Mouse (Mus musculus) testis, adult 2 months (tissue): ENCODE measurements around the gene Alg9. TPM values are rescaled to one million over a fixed set of nuclear protein-coding genes. Genes with fewer than 3 reads are reported as not detected.

ENCODE experiments used
- H3K27ac ChIP-seq: fragments of 200-500 bp; 2 replicates; pipeline ENCODE4 v1.5.1; 2012; ENCODE audit warnings: low read depth, low read length; ENCODE audit not compliant: control insufficient read depth, insufficient read depth
- H3K27me3 ChIP-seq: fragments of 200-500 bp; 2 replicates; pipeline ENCODE4 v1.6.1; 2012; ENCODE audit warnings: mild to moderate bottlenecking, low read length, moderate library complexity; ENCODE audit not compliant: control insufficient read depth, insufficient read depth
- H3K36me3 ChIP-seq: fragments of 200-500 bp; 2 replicates; pipeline ENCODE4 v1.6.1; 2012; ENCODE audit warnings: mild to moderate bottlenecking, low read length; ENCODE audit not compliant: control insufficient read depth, insufficient read depth
- H3K4me1 ChIP-seq: fragments of 200-500 bp; 2 replicates; pipeline ENCODE4 v1.6.1; 2012; ENCODE audit warnings: low read length; ENCODE audit not compliant: control insufficient read depth, insufficient read depth
- H3K4me3 ChIP-seq: fragments of 200-500 bp; 2 replicates; pipeline ENCODE4 v1.5.1; 2012; ENCODE audit warnings: low read depth, mild to moderate bottlenecking, low read length, moderate library complexity, mixed read lengths; ENCODE audit not compliant: control insufficient read depth
- CTCF ChIP-seq: fragments of 200-500 bp; IDR thresholded peaks from 2 replicates; pipeline ENCODE4 v1.5.1; 2012; ENCODE audit warnings: low read depth, mild to moderate bottlenecking, inconsistent platforms, low read length, moderate library complexity; ENCODE audit not compliant: control insufficient read depth, insufficient read depth, insufficient replicate concordance
- POLR2A ChIP-seq: fragments of 200-500 bp; IDR thresholded peaks from 2 replicates; pipeline ENCODE4 v1.6.1; 2012; ENCODE audit warnings: low read depth, mild to moderate bottlenecking, inconsistent platforms, low read length, moderate library complexity; ENCODE audit not compliant: control insufficient read depth
- polyA plus RNA-seq: library from polyadenylated mRNA; depleted of rRNA; stranded (reverse); fragments of >200 nt; gene quantifications from 2 replicates; pipeline ENCODE4 v1.2.3, GENCODE M21; 2012

Gene Alg9
- polyA plus RNA-seq, 1 experiment = 40.0 TPM

DNA sequence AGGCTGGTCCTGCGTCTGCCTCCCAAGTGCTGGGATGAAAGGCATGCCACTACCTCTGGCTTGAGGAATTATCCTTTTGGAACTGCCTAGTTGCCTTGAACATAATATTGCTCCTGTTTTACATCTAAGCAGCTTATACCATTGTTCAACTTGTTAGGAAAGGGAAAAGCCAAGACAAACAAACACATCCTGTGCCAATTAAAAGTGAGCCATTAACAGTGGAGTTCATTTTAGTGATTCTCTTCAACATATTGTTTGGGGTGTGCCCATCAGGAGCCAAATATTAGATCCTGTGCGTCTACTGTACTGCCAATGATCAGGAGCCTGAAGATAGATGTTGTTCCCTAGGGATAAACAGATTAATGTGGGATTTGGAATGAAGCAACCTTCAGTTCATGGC, 107.4 kb downstream of the Alg9 start:
- no peak overlapping the region for H3K4me3 ChIP-seq
- no peak for TF ChIP-seq POLR2A
- no peak for TF ChIP-seq CTCF
- H3K36me3 ChIP-seq = peaks cover 7% of the 10 kb centered on the region
- H3K4me1 ChIP-seq = no peaks in the 10 kb centered on the region
- H3K27ac ChIP-seq = no peak overlapping the region
- H3K27me3 ChIP-seq = no peaks in the 10 kb centered on the region

DNA sequence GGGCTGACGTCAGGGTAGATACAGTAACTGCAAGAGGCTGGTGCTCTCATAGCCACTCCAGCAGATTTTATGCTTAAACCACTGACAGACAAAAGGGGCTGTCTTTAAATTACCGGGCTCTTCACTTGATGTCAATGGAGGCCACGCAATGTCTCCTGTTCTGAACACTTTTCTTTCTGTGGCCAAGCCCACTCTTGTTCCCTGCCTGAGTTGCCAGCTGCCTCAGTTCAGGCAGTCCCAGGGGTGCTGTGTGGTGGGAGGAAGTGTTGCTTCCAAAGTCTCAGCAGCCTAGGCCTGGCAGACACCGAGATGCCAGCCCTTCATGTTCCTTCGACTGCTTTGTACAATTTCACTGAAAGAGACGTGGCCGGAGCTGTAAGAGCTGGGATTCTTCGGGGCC, 109.3 kb downstream of the Alg9 start:
- no peaks in the 10 kb centered on the region for H3K27me3 ChIP-seq
- no peaks in the 10 kb centered on the region for H3K4me1 ChIP-seq
- TF ChIP-seq POLR2A (no peak), CTCF (no peak)
- no peak overlapping the region for H3K27ac ChIP-seq
- peaks cover 4% of the 10 kb centered on the region for H3K36me3 ChIP-seq
- H3K4me3 ChIP-seq = no peak overlapping the region

DNA sequence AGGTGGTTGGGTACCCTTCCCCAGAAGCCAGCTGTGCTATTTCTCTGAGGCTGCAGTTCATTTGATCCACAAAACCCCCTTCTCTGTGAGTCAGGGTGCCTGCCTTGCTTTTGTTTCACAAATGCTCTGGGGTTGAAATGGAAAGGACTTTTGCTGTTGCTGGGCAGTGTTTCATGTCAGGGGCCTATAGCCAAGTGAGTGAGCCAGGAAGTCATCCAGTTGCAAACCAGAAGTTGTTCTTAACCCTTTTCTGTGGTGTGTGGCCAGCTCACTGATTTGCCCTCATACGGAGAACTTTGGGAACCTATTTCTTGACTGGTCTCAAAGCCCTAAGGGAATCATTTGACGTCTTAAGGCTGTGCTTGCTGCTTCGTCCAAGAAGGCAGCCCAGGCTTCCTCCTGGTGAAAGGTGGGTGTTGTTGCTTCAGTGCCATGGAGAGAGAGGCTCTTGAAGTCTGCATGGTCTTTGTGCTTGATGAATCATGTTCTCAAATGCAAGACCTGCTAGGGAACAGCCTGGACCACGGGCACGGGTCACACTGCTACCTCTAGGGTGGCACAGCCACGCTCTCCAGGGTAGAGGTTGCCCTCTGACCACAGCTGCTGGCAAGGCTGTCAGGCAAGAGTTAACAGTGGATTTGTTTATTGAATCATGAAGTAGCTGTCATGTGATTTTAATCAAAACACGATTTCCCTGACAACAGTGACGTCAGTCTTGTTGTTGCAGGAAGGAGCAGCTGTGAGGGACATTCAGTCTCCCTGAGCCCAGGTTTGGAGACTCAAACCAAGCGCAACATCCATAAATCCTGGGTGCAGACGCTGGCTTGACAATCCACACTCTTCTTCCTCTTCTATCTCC, 110.2 kb downstream of the Alg9 start:
- TF ChIP-seq POLR2A = no peak
- TF ChIP-seq CTCF = no peak
- H3K27ac ChIP-seq = no peak overlapping the region
- H3K4me1 ChIP-seq = no peaks in the 10 kb centered on the region
- H3K27me3 ChIP-seq = no peaks in the 10 kb centered on the region
- H3K36me3 ChIP-seq = peaks cover 2% of the 10 kb centered on the region; the same call in 1 of the 2 replicates
- H3K4me3 ChIP-seq = no peak overlapping the region

DNA sequence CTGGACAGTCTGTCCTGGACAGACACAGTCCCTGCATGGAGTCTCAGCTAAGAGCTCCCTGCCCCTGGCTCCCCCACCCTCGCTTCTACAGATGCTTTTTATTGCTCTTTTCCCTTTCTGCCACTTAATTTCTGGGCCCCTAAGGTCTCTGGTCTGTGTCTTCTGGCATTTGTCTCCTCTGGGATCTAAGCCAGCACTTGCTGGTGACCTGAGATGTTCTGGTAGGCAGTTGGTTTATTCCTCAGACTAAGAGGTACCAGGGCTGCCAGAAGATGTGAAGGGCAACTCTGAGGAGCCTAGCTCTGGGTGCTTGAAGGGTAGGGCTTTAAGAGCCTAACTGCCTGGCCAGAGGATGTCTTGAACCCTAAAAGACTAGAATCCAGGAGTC, 110.8 kb downstream of the Alg9 start:
- no peaks in the 10 kb centered on the region for H3K36me3 ChIP-seq
- TF ChIP-seq POLR2A = no peak
- TF ChIP-seq CTCF = no peak
- H3K4me1 ChIP-seq = no peaks in the 10 kb centered on the region
- H3K4me3 ChIP-seq = no peak overlapping the region
- H3K27ac ChIP-seq = no peak overlapping the region
- no peaks in the 10 kb centered on the region for H3K27me3 ChIP-seq

DNA sequence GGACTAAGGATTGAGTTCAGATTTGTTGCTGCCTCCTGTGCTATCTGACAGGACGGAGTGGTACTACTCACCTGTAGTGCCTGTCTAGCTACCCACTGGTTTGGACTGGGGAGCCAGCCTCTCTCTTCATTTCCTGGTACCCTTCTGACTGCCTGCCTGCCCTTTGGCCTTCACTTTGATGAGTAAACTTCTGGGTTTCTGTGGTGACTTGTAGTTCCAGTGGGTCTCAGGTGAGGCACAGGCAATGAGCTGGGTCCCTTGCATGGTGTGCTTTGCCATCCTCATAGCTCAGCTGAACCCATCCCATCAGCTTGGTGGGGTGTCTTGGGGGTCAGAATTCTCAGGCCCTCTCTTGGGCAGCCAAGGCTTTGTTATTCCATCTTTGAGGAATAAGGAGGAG, 112.1 kb downstream of the Alg9 start:
- Histone ChIP-seq H3K36me3 (no peaks in the 10 kb centered on the region), H3K4me3 (no peak overlapping the region), H3K27ac (no peak overlapping the region), H3K27me3 (no peaks in the 10 kb centered on the region), H3K4me1 (no peaks in the 10 kb centered on the region)
- no peak for TF ChIP-seq CTCF
- no peak for TF ChIP-seq POLR2A

DNA sequence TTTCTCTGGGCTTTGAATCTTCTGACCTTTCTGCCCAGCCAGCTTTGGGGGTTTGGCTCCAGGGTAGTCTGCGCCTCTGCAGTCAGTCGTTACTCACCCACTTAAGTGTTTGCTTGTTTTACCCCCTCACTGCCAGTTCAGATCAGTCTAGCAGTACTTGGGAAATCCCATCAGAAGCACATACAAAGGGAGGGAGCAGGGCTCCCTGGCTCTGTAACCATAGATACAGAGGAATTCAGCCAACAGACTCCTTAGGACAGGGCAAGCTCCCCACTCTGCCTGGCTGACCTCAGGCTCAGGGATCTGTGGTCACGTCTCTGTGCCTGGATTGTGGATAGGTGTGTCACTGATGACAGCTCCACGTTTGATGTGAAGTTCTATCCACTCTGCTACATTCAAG, 112.5 kb downstream of the Alg9 start:
- Histone ChIP-seq H3K27me3 (no peaks in the 10 kb centered on the region), H3K4me3 (no peak overlapping the region), H3K27ac (no peak overlapping the region), H3K4me1 (no peaks in the 10 kb centered on the region), H3K36me3 (no peaks in the 10 kb centered on the region)
- TF ChIP-seq CTCF (no peak), POLR2A (no peak)

DNA sequence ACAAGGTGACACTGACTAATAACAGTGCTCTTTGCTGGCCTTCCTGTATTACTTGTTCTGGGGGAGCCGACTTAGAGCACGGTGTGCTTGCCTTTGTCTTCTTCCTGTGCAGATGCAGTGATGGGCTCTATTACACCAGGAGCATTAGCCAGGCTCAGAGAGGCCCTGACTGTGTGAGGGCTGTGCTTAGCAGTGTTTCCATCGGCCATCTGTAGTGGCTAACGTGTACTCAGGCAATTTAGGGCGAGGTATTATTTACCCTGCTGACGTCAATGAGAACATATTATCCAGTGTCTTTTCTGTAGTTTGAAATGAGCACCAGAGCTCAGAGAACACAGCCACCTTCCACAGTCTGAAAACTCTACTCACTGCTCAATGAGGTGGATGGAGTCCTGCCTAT, 114.4 kb downstream of the Alg9 start:
- Histone ChIP-seq H3K4me3 (no peak overlapping the region), H3K4me1 (no peaks in the 10 kb centered on the region), H3K36me3 (no peaks in the 10 kb centered on the region), H3K27ac (no peak overlapping the region), H3K27me3 (no peaks in the 10 kb centered on the region)
- TF ChIP-seq CTCF (no peak), POLR2A (no peak)
